Mouse (Mus musculus) myocyte (in vitro differentiated cells): Measurements from ENCODE around the gene Tada3. TPM values are rescaled to one million over a fixed set of nuclear protein-coding genes. Genes with fewer than 3 reads are reported as not detected.
"Not testable (repeated sequence)": the region's sequence is repeated elsewhere in the genome, so short reads cannot be mapped to it uniquely, and the experiment has no call there.

Experiments used
- H3K27me3 ChIP-seq: one replicate; pipeline ENCODE4 v1.6.1; 2011; ENCODE audit not compliant: control insufficient read depth, insufficient read depth, insufficient read length
- H3K36me3 ChIP-seq: one replicate; pipeline ENCODE4 v1.6.1; 2011; ENCODE audit not compliant: control insufficient read depth, insufficient read depth
- H3K4me2 ChIP-seq: one replicate; pipeline ENCODE4 v1.6.1; 2011; ENCODE audit warnings: low read depth, control low read depth
- H3K4me3 ChIP-seq: one replicate; pipeline ENCODE4 v1.5.1; 2011; ENCODE audit warnings: mild to moderate bottlenecking, control low read depth, moderate library complexity
- H3K79me2 ChIP-seq: one replicate; pipeline ENCODE4 v1.6.1; 2011; ENCODE audit not compliant: control insufficient read depth, insufficient read depth
- H3ac ChIP-seq: one replicate; pipeline ENCODE4 v1.6.1; 2011; ENCODE audit not compliant: control insufficient read depth, insufficient read length
- CEBPB ChIP-seq: IDR thresholded peaks from 2 replicates; pipeline ENCODE4 v1.6.1; 2011; ENCODE audit warnings: mild to moderate bottlenecking, moderate library complexity; ENCODE audit not compliant: poor library complexity, insufficient read depth, severe bottlenecking
- E2F4 ChIP-seq: IDR thresholded peaks from one replicate; pipeline ENCODE4 v1.6.1; 2011; ENCODE audit warnings: mild to moderate bottlenecking, control low read depth, moderate library complexity; ENCODE audit not compliant: insufficient read depth
- MAX ChIP-seq: IDR thresholded peaks from one replicate; pipeline ENCODE4 v1.6.1; 2011; ENCODE audit warnings: low read depth, mild to moderate bottlenecking, control low read depth
- MYOD1 ChIP-seq, 3 experiments: IDR thresholded peaks; one replicate each; pipeline ENCODE4 v1.6.1; 2011; ENCODE audit warnings: control low read depth in 2 of 3, low read depth in 2 of 3, mild to moderate bottlenecking in 2 of 3, moderate library complexity in 1 of 3; ENCODE audit not compliant: insufficient read length in 2 of 3, control insufficient read depth in 1 of 3
- MYOG ChIP-seq, 3 experiments: IDR thresholded peaks; one replicate each; pipeline ENCODE4 v1.6.1; 2011; ENCODE audit warnings: control low read depth in 2 of 3, low read depth in 2 of 3, mild to moderate bottlenecking in 2 of 3; ENCODE audit not compliant: insufficient read length in 2 of 3, control insufficient read depth in 1 of 3, insufficient read depth in 1 of 3
- POLR2A ChIP-seq: IDR thresholded peaks from one replicate; pipeline ENCODE4 v1.6.1; 2011; ENCODE audit warnings: low read depth, mild to moderate bottlenecking, control low read depth, moderate library complexity; ENCODE audit not compliant: insufficient read length
- POLR2AphosphoS2 ChIP-seq: IDR thresholded peaks from one replicate; pipeline ENCODE4 v1.6.1; 2011; ENCODE audit warnings: low read depth, control low read depth; ENCODE audit not compliant: insufficient read length
- REST ChIP-seq: IDR thresholded peaks from one replicate; pipeline ENCODE4 v1.6.1; 2011; ENCODE audit warnings: mild to moderate bottlenecking, control low read depth, moderate library complexity; ENCODE audit not compliant: insufficient read depth, insufficient read length
- SRF ChIP-seq: IDR thresholded peaks from one replicate; pipeline ENCODE4 v1.6.1; 2011; ENCODE audit warnings: low read depth; ENCODE audit not compliant: control insufficient read depth, insufficient read length
- TCF12 ChIP-seq: IDR thresholded peaks from one replicate; pipeline ENCODE4 v1.6.1; 2011; ENCODE audit warnings: mild to moderate bottlenecking, control low read depth; ENCODE audit not compliant: poor library complexity, insufficient read depth, severe bottlenecking
- TCF3 ChIP-seq: IDR thresholded peaks from one replicate; pipeline ENCODE4 v1.6.1; 2011; ENCODE audit warnings: low read depth, control low read depth; ENCODE audit not compliant: insufficient read length
- USF1 ChIP-seq: IDR thresholded peaks from one replicate; pipeline ENCODE4 v1.6.1; 2011; ENCODE audit warnings: low read depth, mild to moderate bottlenecking, control low read depth, moderate library complexity
- polyA plus RNA-seq: library from polyadenylated mRNA; unstranded; fragments of >200 nt; fragmentation: generic; extraction: Trizol; gene quantifications from one replicate; pipeline ENCODE4 v1.2.1, GENCODE M21; 2012; ENCODE audit warnings: missing spikeins

The Tada3 gene
- polyA plus RNA-seq, 1 experiment, result 32.1 TPM

DNA sequence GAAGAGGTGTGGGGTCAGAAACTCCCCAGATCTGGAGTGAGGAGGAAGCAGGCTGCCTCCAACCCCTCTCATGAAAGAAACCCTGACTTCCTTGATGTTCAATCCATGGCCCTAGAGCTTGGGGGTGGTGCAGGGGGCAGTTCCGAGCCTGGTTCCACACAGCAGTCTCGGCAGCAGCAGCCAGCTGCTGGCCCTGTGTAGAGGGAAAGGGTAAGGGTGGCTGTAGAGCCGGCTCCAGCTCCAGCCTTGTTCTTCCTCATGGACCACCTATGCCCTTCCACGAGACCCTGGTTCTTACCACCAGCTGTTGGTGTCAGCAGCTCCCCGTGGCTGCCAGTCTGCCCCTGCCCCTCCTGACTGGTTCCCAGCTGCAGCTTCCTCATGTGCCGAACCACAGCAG, 43.5 kb downstream of the Tada3 start:
- Histone ChIP-seq H3K27me3 (no peaks in the 10 kb centered on the region), H3K4me2 (no peak overlapping the region), H3K79me2 (no peaks in the 10 kb centered on the region), H3K4me3 (no peak overlapping the region), H3K36me3 (peaks cover 13% of the 10 kb centered on the region), H3ac (no peak overlapping the region)
- no peak for TF ChIP-seq CEBPB
- no peak for TF ChIP-seq MYOD1 (IDR thresholded peaks at IDR 0.05; ENCODE audit: control insufficient read depth in 1 of 3, insufficient read length in 2 of 3, low read depth in 2 of 3)
- TF ChIP-seq MAX, result no peak
- no peak for TF ChIP-seq MYOG (IDR thresholded peaks at IDR 0.05; ENCODE audit: control insufficient read depth in 1 of 3, insufficient read depth in 1 of 3, insufficient read length in 2 of 3, low read depth in 2 of 3)
- TF ChIP-seq E2F4, result no peak
- TF ChIP-seq REST, result no peak
- TF ChIP-seq SRF, result no peak
- no peak for TF ChIP-seq POLR2AphosphoS2
- TF ChIP-seq USF1, result no peak
- TF ChIP-seq POLR2A, result no peak
- TF ChIP-seq TCF3, result no peak
- TF ChIP-seq TCF12, result no peak

DNA sequence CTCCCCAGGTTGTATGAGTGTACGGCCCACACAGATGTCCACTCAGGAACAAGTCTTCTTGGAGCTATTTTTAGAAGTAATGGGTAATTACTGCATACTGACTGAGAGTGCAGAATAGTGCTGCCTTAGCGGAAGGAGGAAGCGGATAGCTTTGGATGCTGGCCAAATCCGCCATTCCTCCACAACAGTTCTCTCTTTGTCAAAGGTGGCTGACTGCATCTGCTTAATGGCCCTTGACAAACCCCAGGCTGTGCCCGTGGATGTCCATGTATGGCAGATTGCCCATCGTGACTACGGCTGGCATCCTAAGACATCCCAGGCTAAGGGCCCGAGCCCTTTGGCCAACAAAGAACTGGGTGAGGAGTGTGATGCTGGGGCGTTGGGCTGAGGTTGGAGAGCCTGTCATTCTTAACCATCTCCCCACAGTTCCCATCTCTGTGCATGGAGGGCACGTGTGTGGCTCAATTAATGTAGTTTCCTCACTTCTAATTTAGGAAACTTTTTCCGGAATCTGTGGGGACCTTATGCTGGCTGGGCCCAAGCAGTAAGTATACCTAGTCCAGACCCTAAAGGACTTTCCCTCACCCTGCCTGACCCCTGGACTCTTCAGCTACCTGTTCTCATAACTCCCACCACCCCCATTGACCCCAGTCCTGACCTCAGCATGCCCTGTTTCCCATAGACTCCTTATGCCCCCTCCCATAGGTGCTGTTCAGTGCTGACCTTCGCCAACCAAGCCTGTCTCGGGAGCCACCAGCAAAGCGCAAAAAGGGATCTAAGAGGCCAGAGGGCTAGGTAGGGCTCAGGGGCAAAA, 44.3 kb downstream of the Tada3 start:
- H3K27me3 ChIP-seq, result no peaks in the 10 kb centered on the region
- no peak overlapping the region for H3K4me2 ChIP-seq
- TF ChIP-seq MYOD1 (IDR thresholded peaks at IDR 0.05; ENCODE audit: control insufficient read depth in 1 of 3, insufficient read length in 2 of 3, low read depth in 2 of 3), result no peak
- no peak for TF ChIP-seq SRF
- no peak for TF ChIP-seq MAX
- TF ChIP-seq TCF3, result no peak
- no peak for TF ChIP-seq TCF12
- TF ChIP-seq USF1, result no peak
- no peak for TF ChIP-seq REST
- no peak for TF ChIP-seq E2F4
- TF ChIP-seq CEBPB, result no peak
- TF ChIP-seq MYOG (IDR thresholded peaks at IDR 0.05; ENCODE audit: control insufficient read depth in 1 of 3, insufficient read depth in 1 of 3, insufficient read length in 2 of 3, low read depth in 2 of 3), result no peak
- TF ChIP-seq POLR2AphosphoS2, result no peak
- TF ChIP-seq POLR2A, result no peak
- no peaks in the 10 kb centered on the region for H3K79me2 ChIP-seq
- no peak overlapping the region for H3ac ChIP-seq
- no peak overlapping the region for H3K4me3 ChIP-seq
- H3K36me3 ChIP-seq, result peaks cover 19% of the 10 kb centered on the region

DNA sequence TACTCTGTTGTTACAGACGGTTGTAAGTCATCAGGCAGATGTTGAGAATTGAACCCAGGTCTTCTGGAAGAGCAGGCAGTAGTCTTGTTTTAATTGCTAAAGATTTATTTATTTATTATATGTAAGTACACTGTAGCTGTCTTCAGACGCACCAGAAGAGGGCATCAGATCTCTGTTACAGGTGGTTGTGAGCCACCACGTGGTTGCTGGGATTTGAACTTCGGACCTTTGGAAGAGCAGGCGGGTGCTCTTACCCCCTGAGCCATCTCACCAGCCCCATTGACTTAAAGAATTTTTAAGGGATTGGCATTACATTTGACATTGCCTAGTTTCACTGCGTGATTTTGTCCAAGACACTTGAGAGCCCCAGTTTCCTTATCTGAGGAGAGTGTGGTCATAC, 44.9 kb downstream of the Tada3 start:
- not testable (repeated sequence) for H3ac ChIP-seq, H3K27me3 ChIP-seq, H3K4me2 ChIP-seq, H3K79me2 ChIP-seq, H3K4me3 ChIP-seq
- peaks cover 19% of the 10 kb centered on the region for H3K36me3 ChIP-seq

DNA sequence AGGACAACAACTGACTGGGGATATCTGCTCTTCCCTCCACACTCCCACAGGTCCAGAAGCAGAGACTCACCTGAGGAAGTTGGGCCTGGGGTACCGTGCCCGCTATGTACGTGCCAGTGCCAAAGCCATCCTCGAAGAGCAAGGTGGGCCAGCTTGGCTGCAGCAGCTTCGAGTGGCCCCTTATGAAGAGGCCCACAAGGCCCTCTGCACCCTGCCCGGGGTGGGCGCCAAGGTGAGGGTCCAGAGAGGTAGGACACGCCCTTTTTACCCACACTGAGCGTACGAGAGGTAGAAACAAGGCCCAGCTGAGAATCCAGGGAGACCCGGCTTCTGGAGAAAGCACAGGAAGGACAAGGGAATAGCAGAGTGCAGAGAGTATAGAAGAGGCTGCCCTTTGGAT, 46.0 kb downstream of the Tada3 start:
- H3K36me3 ChIP-seq, result peaks cover 13% of the 10 kb centered on the region
- no peaks in the 10 kb centered on the region for H3K27me3 ChIP-seq
- no peak overlapping the region for H3K4me2 ChIP-seq
- TF ChIP-seq E2F4, result no peak
- no peak for TF ChIP-seq SRF
- no peak for TF ChIP-seq REST
- no peak for TF ChIP-seq MYOD1 (IDR thresholded peaks at IDR 0.05; ENCODE audit: control insufficient read depth in 1 of 3, insufficient read length in 2 of 3, low read depth in 2 of 3)
- TF ChIP-seq USF1, result no peak
- no peak for TF ChIP-seq TCF12
- TF ChIP-seq POLR2A, result no peak
- TF ChIP-seq POLR2AphosphoS2, result peak; percentile 42
- H3K4me3 ChIP-seq, result no peak overlapping the region
- no peak overlapping the region for H3ac ChIP-seq
- no peaks in the 10 kb centered on the region for H3K79me2 ChIP-seq

DNA sequence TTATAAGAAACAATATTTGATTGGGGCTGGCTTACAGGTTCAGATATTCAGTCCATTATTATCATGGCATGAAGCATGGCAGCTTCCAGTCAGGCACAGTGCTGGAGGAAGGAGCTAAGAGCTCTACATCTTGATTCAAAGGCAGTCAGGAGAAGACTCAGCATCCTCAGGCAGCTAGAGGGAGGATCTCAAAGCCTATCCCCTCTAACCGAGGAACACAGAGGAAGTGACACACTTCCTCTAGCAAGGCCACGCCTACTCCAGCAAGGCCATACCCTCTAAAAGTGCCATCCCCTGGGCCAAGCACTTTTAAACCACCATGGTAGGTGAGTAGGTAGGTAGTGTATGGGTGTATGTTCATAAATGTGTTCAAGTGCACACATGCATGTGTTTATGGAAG, 47.1 kb downstream of the Tada3 start:
- Histone ChIP-seq H3K36me3 (peaks cover 8% of the 10 kb centered on the region), H3K4me3 (no peak overlapping the region), H3K27me3 (no peaks in the 10 kb centered on the region), H3K4me2 (no peak overlapping the region), H3K79me2 (no peaks in the 10 kb centered on the region), H3ac (no peak overlapping the region)
- TF ChIP-seq POLR2AphosphoS2 (no peak), E2F4 (no peak), TCF3 (no peak), REST (no peak), MAX (no peak), MYOG (IDR thresholded peaks at IDR 0.05; ENCODE audit: control insufficient read depth in 1 of 3, insufficient read depth in 1 of 3, insufficient read length in 2 of 3, low read depth in 2 of 3) (no peak), SRF (no peak), POLR2A (no peak), MYOD1 (IDR thresholded peaks at IDR 0.05; ENCODE audit: control insufficient read depth in 1 of 3, insufficient read length in 2 of 3, low read depth in 2 of 3) (no peak), USF1 (no peak), CEBPB (no peak), TCF12 (no peak)
